Mouse (Mus musculus): Measurements from ENCODE around the gene Miga2. TPM values are rescaled to one million over a fixed set of nuclear protein-coding genes. Genes with fewer than 3 reads are reported as not detected.

The Miga2 gene
- total and polyA plus RNA-seq, 2 experiments from 2014 or later = 32.6 to 105 TPM

GRCm38 (mm10) chr2:30403870-30404269 is 39.8 kb downstream of the Miga2 start:
- H3K36me3 ChIP-seq (replicated peaks; ENCODE audit: control insufficient read depth, insufficient read depth, low read length) = peaks cover 85% of the 10 kb centered on the region

GRCm38 (mm10) chr2:30407221-30407620 is 43.2 kb downstream of the Miga2 start:
- no peaks in the 10 kb centered on the region for H3K9me3 ChIP-seq (replicated peaks; ENCODE audit: control insufficient read depth, low read length)
- no peak overlapping the region for H3K9ac ChIP-seq (replicated peaks; ENCODE audit: low read depth, low read length)
- peaks cover 95% of the 10 kb centered on the region for H3K36me3 ChIP-seq (replicated peaks; ENCODE audit: control insufficient read depth, insufficient read depth, low read length)
- DNase-seq (ENCODE audit: low spot score) (no peak), ATAC-seq (ENCODE audit: insufficient read depth, low read depth) (no peak)
- no peak overlapping the region for H3K27ac ChIP-seq (ENCODE audit: low read depth)
- WGBS = 80% methylated on average over 2 of the region's 2 CpGs
- no peak for TF ChIP-seq EP300 (IDR thresholded peaks at IDR 0.05; ENCODE audit: low read depth)
- no peak for TF ChIP-seq CTCF (IDR thresholded peaks at IDR 0.05; ENCODE audit: low read depth)
- no peak overlapping the region for H3K4me3 ChIP-seq (ENCODE audit: low read depth, low read length)
- no peak overlapping the region for H3K4me2 ChIP-seq (ENCODE audit: low read depth, low read length)
- peaks cover 21% of the 10 kb centered on the region for H3K4me1 ChIP-seq (ENCODE audit: control insufficient read depth, insufficient read depth)
- no peaks in the 10 kb centered on the region for H3K27me3 ChIP-seq (ENCODE audit: control insufficient read depth, insufficient read depth, low read length)

More at GRCm38 (mm10) chr2:30403870-30404269, 39.8 kb downstream of the Miga2 start:
- ATAC-seq (ENCODE audit: insufficient read depth, low read depth) (no peak), DNase-seq (ENCODE audit: low spot score) (no peak)
- Histone ChIP-seq H3K9ac (replicated peaks; ENCODE audit: low read depth, low read length) (no peak overlapping the region), H3K4me3 (ENCODE audit: low read depth, low read length) (no peak overlapping the region), H3K9me3 (replicated peaks; ENCODE audit: control insufficient read depth, low read length) (no peaks in the 10 kb centered on the region), H3K4me1 (ENCODE audit: control insufficient read depth, insufficient read depth) (peaks cover 9% of the 10 kb centered on the region; the same call in 1 of the 2 replicates), H3K27ac (ENCODE audit: low read depth) (no peak overlapping the region), H3K4me2 (ENCODE audit: low read depth, low read length) (no peak overlapping the region), H3K27me3 (ENCODE audit: control insufficient read depth, insufficient read depth, low read length) (no peaks in the 10 kb centered on the region)
- TF ChIP-seq EP300 (IDR thresholded peaks at IDR 0.05; ENCODE audit: low read depth) (no peak), CTCF (IDR thresholded peaks at IDR 0.05; ENCODE audit: low read depth) (no peak)
- 89% methylated on average over 1 of the region's 1 CpGs for WGBS

DNA sequence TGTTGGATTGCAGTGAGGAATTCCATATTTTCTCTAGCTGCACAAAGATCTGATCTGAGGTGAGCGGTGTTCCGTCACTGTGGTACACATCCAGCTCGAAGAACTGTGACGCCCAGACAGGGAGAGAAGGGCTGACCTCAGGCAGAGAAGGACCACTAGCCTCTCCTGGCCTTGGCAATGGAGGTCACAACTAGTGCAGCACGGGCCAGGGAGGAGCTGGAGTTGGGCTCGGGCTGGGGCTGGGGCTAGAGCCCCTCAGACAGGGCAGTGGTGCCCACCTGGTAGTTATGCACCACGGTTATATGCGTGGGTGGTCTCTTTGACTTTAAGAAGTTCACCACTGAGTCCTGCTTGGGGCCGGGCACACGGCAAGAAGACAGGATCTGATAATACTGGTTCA is 43.7 kb downstream of the Miga2 start:
- Histone ChIP-seq H3K27ac (ENCODE audit: low read depth) (no peak overlapping the region), H3K4me3 (ENCODE audit: low read depth, low read length) (no peak overlapping the region), H3K9ac (replicated peaks; ENCODE audit: low read depth, low read length) (no peak overlapping the region), H3K36me3 (replicated peaks; ENCODE audit: control insufficient read depth, insufficient read depth, low read length) (peaks cover 95% of the 10 kb centered on the region), H3K4me1 (ENCODE audit: control insufficient read depth, insufficient read depth) (peaks cover 25% of the 10 kb centered on the region), H3K27me3 (ENCODE audit: control insufficient read depth, insufficient read depth, low read length) (no peaks in the 10 kb centered on the region), H3K9me3 (replicated peaks; ENCODE audit: control insufficient read depth, low read length) (no peaks in the 10 kb centered on the region), H3K4me2 (ENCODE audit: low read depth, low read length) (no peak overlapping the region)
- TF ChIP-seq CTCF (IDR thresholded peaks at IDR 0.05; ENCODE audit: low read depth) (no peak), EP300 (IDR thresholded peaks at IDR 0.05; ENCODE audit: low read depth) (no peak)
- DNase-seq (ENCODE audit: low spot score) = no peak
- no peak for ATAC-seq (ENCODE audit: insufficient read depth, low read depth)
- 85% methylated on average over 10 of the region's 10 CpGs for WGBS

GRCm38 (mm10) chr2:30408452-30409100 is 44.5 kb downstream of the Miga2 start:
- WGBS = 73% methylated on average over 8 of the region's 8 CpGs
- peak overlapping the region; percentile 94 for H3K27ac ChIP-seq (ENCODE audit: low read depth)
- H3K4me2 ChIP-seq (ENCODE audit: low read depth, low read length) = no peak overlapping the region
- peaks cover 90% of the 10 kb centered on the region for H3K36me3 ChIP-seq (replicated peaks; ENCODE audit: control insufficient read depth, insufficient read depth, low read length)
- TF ChIP-seq EP300 (IDR thresholded peaks at IDR 0.05; ENCODE audit: low read depth) (no peak), CTCF (IDR thresholded peaks at IDR 0.05; ENCODE audit: low read depth) (no peak)
- H3K27me3 ChIP-seq (ENCODE audit: control insufficient read depth, insufficient read depth, low read length) = no peaks in the 10 kb centered on the region
- H3K9me3 ChIP-seq (replicated peaks; ENCODE audit: control insufficient read depth, low read length) = no peaks in the 10 kb centered on the region
- 0 out of 2 replicates have a peak overlapping the region, but pooled peaks have one; percentile 27 for H3K9ac ChIP-seq (replicated peaks; ENCODE audit: low read depth, low read length)
- DNase-seq (ENCODE audit: low spot score) = no peak
- ATAC-seq (ENCODE audit: insufficient read depth, low read depth) = no peak
- peaks cover 29% of the 10 kb centered on the region for H3K4me1 ChIP-seq (ENCODE audit: control insufficient read depth, insufficient read depth)
- no peak overlapping the region for H3K4me3 ChIP-seq (ENCODE audit: low read depth, low read length)

- DNase-seq (ENCODE audit: low spot score) (peak; percentile 88), ATAC-seq (ENCODE audit: insufficient read depth, low read depth) (peak; percentile 95)
- Histone ChIP-seq H3K9me3 (replicated peaks; ENCODE audit: control insufficient read depth, low read length) (no peaks in the 10 kb centered on the region), H3K27me3 (ENCODE audit: control insufficient read depth, insufficient read depth, low read length) (no peaks in the 10 kb centered on the region), H3K9ac (replicated peaks; ENCODE audit: low read depth, low read length) (0 out of 2 replicates have a peak overlapping the region, but pooled peaks have one; percentile 46), H3K4me3 (ENCODE audit: low read depth, low read length) (no peak overlapping the region), H3K27ac (ENCODE audit: low read depth) (peak overlapping the region; percentile 94), H3K4me2 (ENCODE audit: low read depth, low read length) (0 out of 2 replicates have a peak overlapping the region, but pooled peaks have one; percentile 11), H3K36me3 (replicated peaks; ENCODE audit: control insufficient read depth, insufficient read depth, low read length) (peaks cover 80% of the 10 kb centered on the region), H3K4me1 (ENCODE audit: control insufficient read depth, insufficient read depth) (peaks cover 37% of the 10 kb centered on the region)
- WGBS = 67% methylated on average over 5 of the region's 5 CpGs
- TF ChIP-seq CTCF (IDR thresholded peaks at IDR 0.05; ENCODE audit: low read depth) (no peak), EP300 (IDR thresholded peaks at IDR 0.05; ENCODE audit: low read depth) (peak; percentile 85)
Measured at GRCm38 (mm10) chr2:30409454-30410176, 45.6 kb downstream of the Miga2 start.

Data from heart, postnatal 0 days (tissue).